Mouse (Mus musculus) heart, adult 2 months (tissue): ENCODE results near the gene Ift88.

Experiments used
- EP300 ChIP-seq: fragments of 200-500 bp; IDR thresholded peaks from 2 replicates; pipeline ENCODE4 v1.6.1; 2011; ENCODE audit warnings: low read depth, low read length, control low read depth; ENCODE audit not compliant: insufficient read depth
- POLR2A ChIP-seq: fragments of 200-500 bp; IDR thresholded peaks from 2 replicates; pipeline ENCODE4 v1.6.1; 2011; ENCODE audit warnings: mild to moderate bottlenecking, low read depth, low read length, control low read depth; ENCODE audit not compliant: insufficient read depth

DNA sequence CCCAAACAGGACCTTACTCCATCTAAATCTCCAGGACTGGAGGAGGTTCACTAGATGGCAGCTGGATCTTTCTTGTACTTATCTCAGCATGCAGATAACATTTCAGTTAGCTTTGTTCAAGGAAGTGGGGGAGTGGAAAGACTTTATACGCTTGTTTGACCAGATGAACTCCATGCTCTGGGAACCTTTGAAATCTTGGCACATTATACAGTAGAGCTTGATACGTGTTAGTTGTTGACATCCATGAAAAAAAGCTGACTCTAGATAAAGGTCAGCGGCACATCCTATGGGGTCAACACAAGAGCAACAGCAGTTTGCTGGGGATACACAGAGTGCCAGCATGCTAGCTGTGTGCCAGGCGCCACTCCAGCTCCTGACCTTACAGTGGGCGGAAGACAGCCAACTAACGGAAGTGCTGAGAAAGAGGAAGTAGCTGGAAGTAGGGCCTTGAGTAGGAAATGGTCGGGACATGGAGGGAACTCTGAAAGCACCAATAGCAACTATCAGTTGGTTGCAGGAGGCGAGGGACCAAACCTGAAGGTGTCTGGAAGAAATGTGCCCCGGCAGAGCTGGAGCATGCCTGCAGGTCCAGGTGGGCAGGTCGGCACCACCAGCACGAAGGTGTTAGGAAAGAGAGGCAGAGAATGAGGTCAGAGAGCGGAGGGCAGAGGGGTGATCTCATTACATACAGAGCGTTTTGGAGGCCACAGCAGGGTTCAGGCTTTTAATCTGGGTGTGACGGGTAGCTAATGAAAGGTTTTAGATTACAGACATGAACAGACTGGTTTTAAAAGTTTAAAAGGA is 36.9 kb upstream of the Ift88 start:
- TF ChIP-seq EP300 (no peak), POLR2A (no peak)
